Mouse (Mus musculus) stomach, embryonic 14.5 days (tissue): Measurements from ENCODE around the gene Dhx16. TPM values are rescaled to one million over a fixed set of nuclear protein-coding genes. Genes with fewer than 3 reads are reported as not detected.
A peak's percentile ranks its signal among the peaks of the same experiment; 100 is the strongest.

Source experiments
- ATAC-seq: fragments of 200-750 bp; cut with Nextera tagmentation; 2 replicates; pipeline ENCODE4 v1.8.0; 2017; ENCODE audit warnings: low read depth, moderate TSS enrichment; ENCODE audit not compliant: insufficient number of reproducible peaks, insufficient read depth, low FRiP score
- H3K27ac ChIP-seq: fragments of 300-500 bp; sonication (generic); 2 replicates; pipeline ENCODE4 v1.5.1; 2014; ENCODE audit warnings: mild to moderate bottlenecking, low read length, moderate library complexity, mixed read lengths
- H3K27me3 ChIP-seq: fragments of 300-500 bp; sonication (generic); 2 replicates; pipeline ENCODE4 v1.6.1; 2014; ENCODE audit warnings: low read length, control low read depth, mixed read lengths; ENCODE audit not compliant: control insufficient read depth, insufficient read depth
- H3K36me3 ChIP-seq: fragments of 300-500 bp; sonication (generic); 2 replicates; pipeline ENCODE4 v1.6.1; 2014; ENCODE audit warnings: mild to moderate bottlenecking, control low read depth, low read length, moderate library complexity, mixed read lengths; ENCODE audit not compliant: control insufficient read depth, insufficient read depth
- H3K4me1 ChIP-seq: fragments of 300-500 bp; sonication (generic); 2 replicates; pipeline ENCODE4 v1.6.1; 2014; ENCODE audit warnings: low read length, control low read depth, mixed read lengths; ENCODE audit not compliant: control insufficient read depth, insufficient read depth
- H3K4me2 ChIP-seq: fragments of 300-500 bp; sonication (generic); replicated peaks from 2 replicates; pipeline ENCODE4 v1.6.1; 2014; ENCODE audit warnings: low read depth, low read length, control low read depth
- H3K4me3 ChIP-seq: fragments of 300-500 bp; sonication (generic); 2 replicates; pipeline ENCODE4 v1.5.1; 2014; ENCODE audit warnings: low read depth, low read length, control low read depth
- H3K9ac ChIP-seq: fragments of 300-500 bp; sonication (generic); replicated peaks from 2 replicates; pipeline ENCODE4 v1.6.1; 2014; ENCODE audit warnings: low read depth, mild to moderate bottlenecking, control low read depth, low read length, moderate library complexity, mixed read lengths
- H3K9me3 ChIP-seq: fragments of 300-500 bp; sonication (generic); 2 replicates; pipeline ENCODE4 v1.6.1; 2016; ENCODE audit warnings: low read depth, low read length, control low read depth; ENCODE audit not compliant: control insufficient read depth
- WGBS: fragments of 180-500 bp; shearing (Covaris S2); extraction: QIAGEN DNeasy Blood & Tissue Kit; methylation state at CpG from one replicate; pipeline ENCODE4 v1.1.7; 2014; 5-methylcytosine and 5-hydroxymethylcytosine counted together
- polyA plus RNA-seq: library from polyadenylated mRNA; unstranded; fragments of >200 nt; fragmentation: Nextera tagmentation; extraction: Ambion mirVana; gene quantifications from 2 replicates; pipeline ENCODE4 v1.2.1, GENCODE M21; 2014

Gene Dhx16
- polyA plus RNA-seq, 1 experiment from 2014 or later: 34.0 TPM

DNA sequence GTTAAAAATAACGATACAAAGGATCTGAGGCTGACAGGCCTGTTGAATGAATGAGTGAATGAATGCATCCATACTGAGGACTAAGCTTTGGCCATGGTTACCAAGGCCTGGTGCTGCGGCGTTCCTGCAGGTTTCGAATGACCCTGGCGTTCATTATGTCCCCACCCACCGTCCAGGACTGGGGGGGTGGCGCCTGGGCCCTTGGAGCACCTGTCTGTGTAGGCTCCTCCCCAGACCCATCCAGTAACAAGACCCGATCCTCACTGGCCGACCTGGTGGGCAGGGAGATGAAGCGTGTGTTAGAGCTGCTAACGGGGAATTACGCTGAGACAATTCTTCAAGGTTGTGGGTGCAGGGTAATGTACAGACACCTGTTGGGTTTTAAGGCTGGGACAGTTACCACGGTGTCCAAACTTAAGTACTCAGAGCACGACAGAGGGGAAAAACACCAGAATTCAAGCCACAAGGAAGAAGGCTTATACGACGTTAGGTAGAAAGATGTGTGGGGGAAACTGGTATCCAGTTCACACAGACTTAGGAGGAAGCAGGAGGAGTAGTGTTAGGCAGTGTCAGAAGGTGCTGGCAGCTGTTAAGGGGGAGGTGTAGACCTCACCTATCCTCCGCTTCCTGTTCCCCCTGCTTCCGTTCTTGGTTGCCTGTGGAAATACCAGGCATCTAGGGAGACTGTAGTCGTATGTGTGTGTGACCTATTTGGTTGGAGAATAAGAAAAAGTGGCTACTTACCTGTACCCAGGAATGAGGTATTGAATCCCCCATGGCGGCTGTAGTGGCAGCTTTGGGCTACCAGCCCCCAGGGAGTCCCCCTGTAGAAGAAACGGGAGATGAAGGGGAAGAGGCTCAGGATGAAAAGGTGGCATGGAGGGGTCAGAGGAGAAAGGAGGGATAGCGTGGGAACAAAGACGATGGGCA is 18.3 kb downstream of the Dhx16 start:
- H3K9ac ChIP-seq: no peak overlapping the region; the same call in 1 of the 2 replicates
- peaks cover 33% of the 10 kb centered on the region for H3K36me3 ChIP-seq
- peak overlapping the region; percentile 86; the same call in 1 of the 2 replicates for H3K4me3 ChIP-seq
- H3K9me3 ChIP-seq: no peaks in the 10 kb centered on the region
- peak overlapping the region; percentile 97 for H3K4me2 ChIP-seq
- ATAC-seq: peak; percentile 34; the same call in 1 of the 2 replicates
- H3K27ac ChIP-seq: 0 out of 2 replicates have a peak overlapping the region, but pooled peaks have one; percentile 10
- 42% methylated on average over 23 of the region's 23 CpGs for WGBS
- H3K4me1 ChIP-seq: peaks cover 12% of the 10 kb centered on the region; the same call in 1 of the 2 replicates
- H3K27me3 ChIP-seq: no peaks in the 10 kb centered on the region

DNA sequence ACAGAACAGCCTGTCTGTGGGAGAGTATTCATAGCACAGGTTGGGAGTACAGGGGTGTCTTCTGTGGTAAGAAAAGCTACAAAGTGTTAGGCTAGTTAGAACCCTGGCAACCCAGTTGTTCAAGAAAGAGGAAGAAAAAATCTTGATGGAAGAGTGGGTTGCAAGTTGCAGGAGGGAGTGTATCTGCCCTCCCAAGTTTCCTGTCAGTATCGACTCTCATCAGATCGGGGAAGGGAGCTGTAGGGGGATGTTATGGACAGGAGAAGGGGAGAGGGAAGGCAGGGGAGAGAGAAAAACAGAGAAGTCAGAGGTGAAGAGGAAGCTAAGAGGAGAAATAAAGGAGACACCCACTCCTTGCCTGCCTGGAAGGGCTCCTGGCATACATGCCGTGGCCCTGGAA is 21.0 kb downstream of the Dhx16 start:
- 81% methylated on average over 3 of the region's 3 CpGs for WGBS
- H3K27me3 ChIP-seq: no peaks in the 10 kb centered on the region
- no peak overlapping the region for H3K4me3 ChIP-seq
- no peaks in the 10 kb centered on the region for H3K9me3 ChIP-seq
- H3K27ac ChIP-seq: no peak overlapping the region
- peaks cover 33% of the 10 kb centered on the region for H3K36me3 ChIP-seq
- H3K4me2 ChIP-seq: no peak overlapping the region
- no peak for ATAC-seq
- H3K9ac ChIP-seq: no peak overlapping the region
- H3K4me1 ChIP-seq: peaks cover 12% of the 10 kb centered on the region; the same call in 1 of the 2 replicates

- H3K36me3 ChIP-seq: peaks cover 50% of the 10 kb centered on the region
- no peak for ATAC-seq
These were observed 23.8 kb downstream of the Dhx16 start for GRCm38 (mm10) chr17:35903343-35903991.

DNA sequence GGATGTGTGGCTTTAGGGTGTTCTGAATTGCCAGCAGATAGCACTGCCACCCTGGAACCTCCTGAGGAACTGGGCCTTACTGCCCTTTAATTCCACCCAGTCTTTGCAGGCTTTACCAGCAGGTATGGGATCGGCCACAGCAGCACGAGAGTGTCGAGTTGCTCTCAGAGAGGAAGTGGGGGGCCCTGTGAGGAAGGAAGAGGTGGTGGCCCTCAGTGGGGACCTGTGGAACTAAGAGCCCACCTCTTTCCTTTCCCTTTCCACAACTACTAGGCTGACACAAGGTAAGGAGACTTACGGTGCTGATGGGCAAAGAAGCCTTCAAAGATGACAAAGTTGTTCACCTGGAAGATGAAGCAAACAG is 24.4 kb downstream of the Dhx16 start:
- Histone ChIP-seq H3K27ac (no peak overlapping the region), H3K9me3 (no peaks in the 10 kb centered on the region), H3K9ac (no peak overlapping the region), H3K27me3 (no peaks in the 10 kb centered on the region), H3K4me2 (no peak overlapping the region), H3K4me3 (no peak overlapping the region), H3K4me1 (peaks cover 4% of the 10 kb centered on the region), H3K36me3 (peaks cover 50% of the 10 kb centered on the region)
- WGBS: 82% methylated on average over 4 of the region's 4 CpGs
- no peak for ATAC-seq

More at GRCm38 (mm10) chr17:35903343-35903991, 23.8 kb downstream of the Dhx16 start:
- Histone ChIP-seq H3K27ac (no peak overlapping the region), H3K4me2 (no peak overlapping the region), H3K9me3 (no peaks in the 10 kb centered on the region), H3K27me3 (no peaks in the 10 kb centered on the region), H3K4me3 (no peak overlapping the region), H3K9ac (no peak overlapping the region), H3K4me1 (no peaks in the 10 kb centered on the region)
- WGBS: 90% methylated on average over 9 of the region's 9 CpGs

DNA sequence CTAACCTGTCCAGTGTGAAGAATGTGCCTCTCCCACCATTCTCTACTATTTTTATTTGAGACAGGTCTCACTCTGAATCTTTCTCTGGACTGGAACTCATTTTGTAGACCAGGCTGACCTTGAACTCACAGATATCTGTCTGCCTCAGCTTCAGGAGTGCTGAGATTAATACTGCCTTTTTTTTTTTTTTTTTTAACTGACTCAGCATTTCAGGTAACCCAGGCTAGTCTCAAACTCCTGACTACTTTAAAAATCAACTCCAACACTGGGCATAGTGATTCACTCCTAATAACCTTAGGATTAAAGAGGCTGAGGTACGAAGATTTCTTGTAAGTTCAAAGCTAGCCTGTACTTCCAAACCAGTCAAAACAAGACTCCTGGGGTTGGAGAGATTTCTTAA is 26.0 kb downstream of the Dhx16 start:
- no peak overlapping the region for H3K27ac ChIP-seq

DNA sequence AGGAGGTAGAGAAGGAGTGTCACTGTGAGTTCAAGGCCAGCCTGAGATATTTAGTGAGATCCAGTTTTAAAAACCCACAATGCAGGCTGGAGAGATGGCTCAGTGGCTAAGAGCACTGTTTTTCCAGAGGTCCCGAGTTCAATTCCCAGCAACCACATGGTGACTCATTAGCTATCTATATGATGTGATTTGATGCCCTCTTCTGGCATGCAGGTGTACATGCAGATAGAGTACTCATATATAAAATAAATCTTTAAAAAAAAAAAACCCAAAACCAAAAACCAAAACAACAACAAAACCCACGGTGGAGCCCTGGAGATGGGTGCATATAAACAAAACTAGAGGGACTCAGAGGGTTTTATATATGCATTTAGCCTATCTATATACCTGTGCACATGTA is 28.0 kb downstream of the Dhx16 start:
- H3K27ac ChIP-seq: no peak overlapping the region
- no peak overlapping the region for H3K4me3 ChIP-seq
- H3K36me3 ChIP-seq: peaks cover 41% of the 10 kb centered on the region
- no peak overlapping the region for H3K4me2 ChIP-seq
- peaks cover 9% of the 10 kb centered on the region for H3K4me1 ChIP-seq
- H3K9ac ChIP-seq: no peak overlapping the region
- no peaks in the 10 kb centered on the region for H3K9me3 ChIP-seq
- no peaks in the 10 kb centered on the region for H3K27me3 ChIP-seq
- 80% methylated on average over 2 of the region's 2 CpGs for WGBS
- no peak for ATAC-seq

More for the DNA sequence above, 26.0 kb downstream of the Dhx16 start:
- H3K9me3 ChIP-seq: no peaks in the 10 kb centered on the region
- no peak overlapping the region for H3K9ac ChIP-seq
- H3K36me3 ChIP-seq: peaks cover 38% of the 10 kb centered on the region
- ATAC-seq: no peak
- no peaks in the 10 kb centered on the region for H3K27me3 ChIP-seq
- H3K4me3 ChIP-seq: no peak overlapping the region
- H3K4me1 ChIP-seq: peaks cover 9% of the 10 kb centered on the region
- H3K4me2 ChIP-seq: no peak overlapping the region
- 94% methylated on average over 1 of the region's 1 CpGs for WGBS

DNA sequence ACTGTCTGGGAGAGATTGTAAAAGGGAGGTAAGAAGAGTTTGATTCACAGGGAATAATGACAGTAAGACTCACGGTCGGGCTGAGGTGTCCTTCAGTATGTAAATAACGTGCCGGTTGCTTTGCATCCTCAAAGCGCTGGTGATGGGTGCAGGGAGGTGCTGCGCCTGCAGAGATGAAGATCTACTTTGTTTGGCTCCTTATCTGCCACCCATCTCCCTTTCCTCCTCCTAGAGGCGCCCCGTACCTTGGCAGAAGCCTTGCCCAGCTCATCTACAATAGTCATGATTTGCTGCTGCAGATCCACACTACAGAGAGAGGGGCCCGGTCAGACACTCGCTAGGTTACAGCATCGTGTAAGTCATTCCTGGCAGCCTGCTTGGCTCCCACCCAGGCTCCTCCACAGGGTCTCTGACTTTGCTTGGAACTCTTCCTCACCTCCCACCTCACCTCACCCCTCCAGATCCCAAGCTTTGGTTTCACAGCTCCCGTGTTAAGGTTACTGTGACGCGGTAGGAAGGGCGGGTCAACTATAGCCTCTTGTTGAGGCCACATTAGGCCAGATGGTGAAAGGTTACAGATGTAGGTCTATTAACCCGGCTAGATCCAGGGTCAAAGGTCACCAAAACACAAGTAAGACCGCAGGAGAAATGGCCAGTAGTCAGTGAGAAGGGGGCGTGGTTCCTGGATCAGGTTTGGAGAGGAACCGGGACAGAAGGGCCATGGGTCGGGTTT is 29.7 kb downstream of the Dhx16 start:
- Histone ChIP-seq H3K4me1 (peaks cover 9% of the 10 kb centered on the region), H3K36me3 (peaks cover 45% of the 10 kb centered on the region), H3K9me3 (no peaks in the 10 kb centered on the region), H3K9ac (peak overlapping the region; percentile 71), H3K4me3 (peak overlapping the region; percentile 70), H3K27me3 (no peaks in the 10 kb centered on the region), H3K27ac (peak overlapping the region; percentile 69; the same call in 1 of the 2 replicates), H3K4me2 (peak overlapping the region; percentile 96)
- 16% methylated on average over 20 of the region's 20 CpGs for WGBS
- ATAC-seq: peak; percentile 20

GRCm38 (mm10) chr17:35909919-35910369 is 30.3 kb downstream of the Dhx16 start, which contains the start of gene Atat1:
Atat1 (minus strand) TSS chr17:35910075.
- Histone ChIP-seq H3K27ac (peak within 1 kb of the TSS; percentile 69; the same call in 1 of the 2 replicates), H3K4me2 (peak within 1 kb of the TSS; percentile 96), H3K27me3 (no peaks in the 10 kb centered on the region), H3K4me3 (peak within 1 kb of the TSS; percentile 70), H3K36me3 (peaks cover 47% of the 10 kb centered on the region), H3K4me1 (peaks cover 9% of the 10 kb centered on the region), H3K9ac (peak within 1 kb of the TSS; percentile 71), H3K9me3 (no peaks in the 10 kb centered on the region)
- peak; percentile 91 for ATAC-seq
- 2% methylated on average over 25 of the region's 25 CpGs for WGBS
